Mouse (Mus musculus): ENCODE results near the gene Zfp786. TPM values are rescaled to one million over a fixed set of nuclear protein-coding genes. Genes with fewer than 3 reads are reported as not detected.

Zfp786 gene
- total and polyA plus RNA-seq, 3 experiments, result 1.3 to 2.0 TPM; not detected in 1

DNA sequence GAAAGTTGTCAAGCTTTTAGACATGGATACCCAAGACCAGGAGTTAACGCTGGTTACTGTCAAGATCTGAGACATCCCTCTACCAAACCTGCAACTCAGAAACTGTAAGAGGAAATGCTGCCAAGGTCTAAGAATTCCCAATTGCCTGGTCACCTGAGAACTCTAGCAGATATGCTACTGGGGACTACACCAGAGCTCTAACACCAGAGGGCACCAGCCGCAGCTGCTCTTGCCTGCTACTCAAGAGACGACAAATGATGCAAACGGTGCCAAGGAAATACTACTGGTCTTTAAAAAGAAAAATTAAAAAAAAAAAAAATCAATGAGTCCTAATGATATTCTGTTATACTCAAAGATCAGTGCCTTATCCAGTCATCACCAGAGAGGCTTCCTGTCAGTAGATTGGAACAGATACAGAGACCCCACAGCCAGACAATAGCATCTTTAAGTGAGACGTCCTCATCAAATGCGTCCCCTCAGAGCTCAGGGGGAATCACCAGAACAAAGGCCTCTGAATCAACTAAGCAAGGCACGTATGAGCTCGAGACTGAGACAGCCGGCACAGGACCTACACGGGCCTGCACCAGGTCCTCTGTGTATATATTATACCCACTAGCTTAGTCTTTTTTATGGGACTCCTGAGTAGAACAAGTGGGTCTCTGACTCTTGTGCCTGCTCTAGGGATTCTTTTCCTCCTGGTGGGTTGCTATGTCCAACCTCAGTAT is 36.4 kb downstream of the Zfp786 start:
- TF ChIP-seq SMC3 (IDR thresholded peaks at IDR 0.05; ENCODE audit: low read depth, low read length), result peak; percentile 55
- TF ChIP-seq E2F4 (IDR thresholded peaks at IDR 0.05; ENCODE audit: borderline replicate concordance, low read depth, low read length), result no peak
- TF ChIP-seq CTCF (IDR thresholded peaks at IDR 0.05 in 2 of 3, conservative IDR thresholded peaks at IDR 0.05 in 1 of 3; ENCODE audit: control insufficient read depth in 1 of 3, insufficient read depth in 1 of 3, low read depth in 2 of 3, low read length in 3 of 3, poor library complexity in 1 of 3, severe bottlenecking in 1 of 3), result peak in 2 of 3 experiments; percentile 50; a peak in 4 of 6 replicates
- Histone ChIP-seq H3K4me3 (ENCODE audit: control insufficient read depth in 1 of 2, insufficient read depth in 1 of 2, low read depth in 2 of 2, low read length in 2 of 2) (no peak overlapping the region), H3K9ac (ENCODE audit: control insufficient read depth, low read depth, low read length, poor library complexity, severe bottlenecking) (no peak overlapping the region), H3K9me3 (replicated peaks; ENCODE audit: insufficient read depth, low read length) (no peaks in the 10 kb centered on the region), H3K4me1 (ENCODE audit: control insufficient read depth in 1 of 2, insufficient read depth in 2 of 2, low read length in 2 of 2) (peaks cover 3 to 10% of the 10 kb centered on the region in 2 experiments), H3K27me3 (ENCODE audit: control insufficient read depth in 1 of 2, insufficient read depth in 2 of 2, low read length in 2 of 2) (no peaks in the 10 kb centered on the region), H3K27ac (ENCODE audit: control insufficient read depth, low read depth, low read length) (no peak overlapping the region), H3K36me3 (ENCODE audit: control insufficient read depth in 1 of 2, insufficient read depth in 2 of 2, low read length in 2 of 2) (peaks cover 9 to 14% of the 10 kb centered on the region in 2 experiments), H3K79me2 (ENCODE audit: control insufficient read depth, insufficient read depth, low read length, poor library complexity) (no peaks in the 10 kb centered on the region)
- peak; percentile 41 for DNase-seq (ENCODE audit: low read depth, low spot score)

DNA sequence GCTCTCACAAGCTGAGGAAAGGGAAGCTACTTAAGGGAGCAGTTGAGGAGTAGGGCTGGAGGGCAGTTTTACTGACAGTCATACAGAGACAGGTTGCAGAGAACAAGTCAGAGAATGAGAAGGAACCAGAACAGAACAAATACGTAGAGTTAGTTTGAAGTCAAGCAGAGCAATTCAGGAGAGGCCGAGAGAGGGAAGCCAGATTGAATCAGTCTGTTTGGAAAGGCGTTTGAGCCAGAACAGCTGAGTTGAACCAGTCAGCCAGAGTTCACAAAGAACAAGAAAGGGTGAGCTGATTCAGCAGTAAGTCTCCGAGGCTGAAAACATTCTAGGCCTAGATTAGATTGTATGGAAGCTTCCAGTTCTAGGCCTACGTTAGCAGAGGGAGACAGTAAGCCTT is 37.4 kb downstream of the Zfp786 start:
- Histone ChIP-seq H3K4me1 (ENCODE audit: control insufficient read depth in 1 of 2, insufficient read depth in 2 of 2, low read length in 2 of 2) (peaks cover 3 to 14% of the 10 kb centered on the region in 2 experiments), H3K79me2 (ENCODE audit: control insufficient read depth, insufficient read depth, low read length, poor library complexity) (peaks cover 3% of the 10 kb centered on the region; the same call in 1 of the 2 replicates), H3K9me3 (replicated peaks; ENCODE audit: insufficient read depth, low read length) (no peaks in the 10 kb centered on the region), H3K4me3 (ENCODE audit: control insufficient read depth in 1 of 2, insufficient read depth in 1 of 2, low read depth in 2 of 2, low read length in 2 of 2) (no peak overlapping the region), H3K27ac (ENCODE audit: control insufficient read depth, low read depth, low read length) (no peak overlapping the region), H3K9ac (ENCODE audit: control insufficient read depth, low read depth, low read length, poor library complexity, severe bottlenecking) (no peak overlapping the region), H3K27me3 (ENCODE audit: control insufficient read depth in 1 of 2, insufficient read depth in 2 of 2, low read length in 2 of 2) (no peaks in the 10 kb centered on the region), H3K36me3 (ENCODE audit: control insufficient read depth in 1 of 2, insufficient read depth in 2 of 2, low read length in 2 of 2) (peaks cover 6 to 19% of the 10 kb centered on the region in 2 experiments)
- DNase-seq (ENCODE audit: low read depth, low spot score), result no peak
- TF ChIP-seq RAD21 (IDR thresholded peaks at IDR 0.05; ENCODE audit: low read depth, low read length) (no peak), GABPA (IDR thresholded peaks at IDR 0.05; ENCODE audit: low read depth, low read length) (no peak), NRF1 (IDR thresholded peaks at IDR 0.05; ENCODE audit: insufficient read depth, low read depth, low read length, poor library complexity, severe bottlenecking) (no peak), RCOR1 (IDR thresholded peaks at IDR 0.05; ENCODE audit: low read depth, low read length) (no peak), E2F4 (IDR thresholded peaks at IDR 0.05; ENCODE audit: borderline replicate concordance, low read depth, low read length) (no peak), CTCF (IDR thresholded peaks at IDR 0.05 in 2 of 3, conservative IDR thresholded peaks at IDR 0.05 in 1 of 3; ENCODE audit: control insufficient read depth in 1 of 3, insufficient read depth in 1 of 3, low read depth in 2 of 3, low read length in 3 of 3, poor library complexity in 1 of 3, severe bottlenecking in 1 of 3) (no peak), KAT2A (conservative IDR thresholded peaks at IDR 0.05; ENCODE audit: low read depth, low read length) (no peak), MYB (IDR thresholded peaks at IDR 0.05; ENCODE audit: low read depth, low read length) (no peak), MYC (IDR thresholded peaks at IDR 0.05; ENCODE audit: low read depth, low read length) (no peak), SIN3A (IDR thresholded peaks at IDR 0.05; ENCODE audit: low read length) (no peak), CHD2 (IDR thresholded peaks at IDR 0.05; ENCODE audit: low read length) (no peak), POLR2AphosphoS2 (IDR thresholded peaks at IDR 0.05; ENCODE audit: low read length) (no peak), EP300 (IDR thresholded peaks at IDR 0.05; ENCODE audit: low read depth in 1 of 2, low read length in 2 of 2) (no peak), ZC3H11A (IDR thresholded peaks at IDR 0.05; ENCODE audit: low read depth, low read length) (no peak), TCF12 (IDR thresholded peaks at IDR 0.05; ENCODE audit: low read depth, low read length) (no peak), NELFE (IDR thresholded peaks at IDR 0.05; ENCODE audit: low read depth, low read length) (no peak), POLR2A (IDR thresholded peaks at IDR 0.05; ENCODE audit: control insufficient read depth in 1 of 2, insufficient read depth in 1 of 2, low read depth in 1 of 2, low read length in 2 of 2, poor library complexity in 1 of 2) (no peak), SMC3 (IDR thresholded peaks at IDR 0.05; ENCODE audit: low read depth, low read length) (no peak), MAX (IDR thresholded peaks at IDR 0.05; ENCODE audit: low read length) (no peak)

Measured in MEL (cell line).